Mouse (Mus musculus) embryonic facial prominence, embryonic 11.5 days (tissue): Measurements from ENCODE around the gene Cog1. TPM values are rescaled to one million over a fixed set of nuclear protein-coding genes. Genes with fewer than 3 reads are reported as not detected.

ENCODE experiments used
- ATAC-seq: fragments of 200-750 bp; cut with Nextera tagmentation; replicated peaks from 2 replicates; pipeline ENCODE4 v1.8.0; 2017; ENCODE audit warnings: low read depth; ENCODE audit not compliant: insufficient number of reproducible peaks, low FRiP score, low TSS enrichment
- DNase-seq: peaks from one replicate; pipeline ENCODE4 v3.0.0-alpha.2; 2015; ENCODE audit warnings: low spot score
- H3K27ac ChIP-seq: fragments of 300-500 bp; sonication (generic); replicated peaks from 2 replicates; pipeline ENCODE4 v1.5.1; 2014; ENCODE audit warnings: mild to moderate bottlenecking, low read depth, low read length, control low read depth
- H3K27me3 ChIP-seq: fragments of 300-500 bp; sonication (generic); 2 replicates; pipeline ENCODE4 v1.6.1; 2014; ENCODE audit warnings: mild to moderate bottlenecking, low read length, moderate library complexity, mixed read lengths; ENCODE audit not compliant: control insufficient read depth, insufficient read depth
- H3K36me3 ChIP-seq: fragments of 300-500 bp; sonication (generic); replicated peaks from 2 replicates; pipeline ENCODE4 v1.6.1; 2014; ENCODE audit warnings: low read depth, mild to moderate bottlenecking, low read length, moderate library complexity, mixed read lengths; ENCODE audit not compliant: control insufficient read depth, insufficient read depth
- H3K4me1 ChIP-seq: fragments of 300-500 bp; sonication (generic); 2 replicates; pipeline ENCODE4 v1.6.1; 2014; ENCODE audit warnings: low read length, mixed read lengths; ENCODE audit not compliant: control insufficient read depth, insufficient read depth
- H3K4me2 ChIP-seq: fragments of 300-500 bp; sonication (generic); 2 replicates; pipeline ENCODE4 v1.6.1; 2014; ENCODE audit warnings: low read depth, mild to moderate bottlenecking, control low read depth, low read length, moderate library complexity
- H3K4me3 ChIP-seq: fragments of 300-500 bp; sonication (generic); 2 replicates; pipeline ENCODE4 v1.5.1; 2014; ENCODE audit warnings: low read depth, low read length, control low read depth
- H3K9ac ChIP-seq: fragments of 300-500 bp; sonication (generic); replicated peaks from 2 replicates; pipeline ENCODE4 v1.6.1; 2014; ENCODE audit warnings: mild to moderate bottlenecking, control low read depth, low read length
- H3K9me3 ChIP-seq: fragments of 300-500 bp; sonication (generic); replicated peaks from 2 replicates; pipeline ENCODE4 v1.6.1; 2016; ENCODE audit warnings: mild to moderate bottlenecking, low read length, inconsistent platforms, mixed read lengths; ENCODE audit not compliant: control insufficient read depth
- WGBS: fragments of 180-500 bp; shearing (Covaris S2); extraction: QIAGEN DNeasy Blood & Tissue Kit; methylation state at CpG from one replicate; pipeline ENCODE4 v1.1.7; 2014; 5-methylcytosine and 5-hydroxymethylcytosine counted together
- polyA plus RNA-seq: library from polyadenylated mRNA; unstranded; fragments of >200 nt; fragmentation: Nextera tagmentation; extraction: Ambion mirVana; gene quantifications from 2 replicates; pipeline ENCODE4 v1.2.1, GENCODE M21; 2014

The Cog1 gene
- polyA plus RNA-seq, 1 experiment from 2014 or later, result 26.1 TPM

DNA sequence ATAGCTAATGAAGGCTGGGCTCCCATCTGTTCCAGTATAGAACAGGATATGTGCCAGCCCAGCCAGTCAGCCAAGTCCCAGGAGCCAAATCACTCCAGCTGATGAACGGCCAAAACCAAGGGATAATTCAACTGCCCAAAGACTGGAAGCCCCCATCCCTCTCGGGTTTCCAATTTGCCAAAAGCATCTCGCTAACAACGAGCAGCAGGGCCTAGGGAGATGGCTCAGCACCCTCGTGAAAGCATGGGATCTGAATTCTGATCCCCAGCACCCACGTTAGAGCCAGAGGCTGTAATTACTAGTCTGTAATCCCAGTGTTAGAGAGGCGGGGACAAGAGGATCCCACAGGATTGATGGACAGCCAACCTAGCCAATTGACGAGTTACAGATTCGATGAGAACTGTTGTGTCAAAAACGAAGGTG lies 14.3 kb upstream of the Cog1 start:
- Histone ChIP-seq H3K4me3 (no peak overlapping the region), H3K9me3 (no peaks in the 10 kb centered on the region), H3K27me3 (no peaks in the 10 kb centered on the region), H3K4me2 (no peak overlapping the region), H3K27ac (no peak overlapping the region), H3K36me3 (no peaks in the 10 kb centered on the region), H3K9ac (no peak overlapping the region), H3K4me1 (no peaks in the 10 kb centered on the region)
- DNase-seq (no peak), ATAC-seq (no peak)
- 62% methylated on average over 10 of the region's 10 CpGs for WGBS

- no peak overlapping the region for H3K9ac ChIP-seq
- no peaks in the 10 kb centered on the region for H3K27me3 ChIP-seq
- no peak overlapping the region for H3K4me3 ChIP-seq
- no peaks in the 10 kb centered on the region for H3K4me1 ChIP-seq
- 89% methylated on average over 12 of the region's 12 CpGs for WGBS
- H3K36me3 ChIP-seq, result no peaks in the 10 kb centered on the region
- H3K27ac ChIP-seq, result no peak overlapping the region
- no peak overlapping the region for H3K4me2 ChIP-seq
- ATAC-seq, result no peak
- H3K9me3 ChIP-seq, result no peaks in the 10 kb centered on the region
- no peak for DNase-seq
These were observed 10.3 kb upstream of the Cog1 start for GRCm38 (mm10) chr11:113638680-113639079.

DNA sequence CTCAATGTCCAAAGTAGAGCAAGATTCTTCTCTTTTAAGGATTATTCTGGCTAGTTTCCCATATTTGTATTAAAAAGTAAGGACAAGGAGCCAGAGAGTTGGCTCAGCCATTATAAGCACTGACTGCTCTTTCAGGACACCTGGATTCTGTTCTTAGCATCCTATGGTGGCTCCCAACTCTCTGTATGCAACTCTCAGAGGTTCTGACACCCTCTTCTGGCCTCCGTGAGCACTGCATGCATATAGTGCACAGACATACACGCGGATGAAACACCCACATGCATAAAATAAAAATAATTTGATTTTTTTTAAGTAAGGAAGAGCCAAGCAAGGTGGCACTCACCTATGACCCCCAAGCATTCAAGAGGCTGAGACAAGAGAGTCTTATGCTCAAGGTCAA lies 3.8 kb upstream of the Cog1 start:
- 84% methylated on average over 3 of the region's 3 CpGs for WGBS

GRCm38 (mm10) chr11:113648152-113648551 lies 817 bp upstream of the Cog1 start:
- no peaks in the 10 kb centered on the region; the same call in 1 of the 2 replicates for H3K4me1 ChIP-seq
- WGBS, result 4% methylated on average over 15 of the region's 15 CpGs
- peaks cover 3% of the 10 kb centered on the region for H3K36me3 ChIP-seq
- DNase-seq (peak; percentile 88), ATAC-seq (no peak)
- H3K4me2 ChIP-seq, result no peak overlapping the region
- H3K4me3 ChIP-seq, result no peak overlapping the region
- H3K27ac ChIP-seq, result no peak overlapping the region
- H3K9me3 ChIP-seq, result no peaks in the 10 kb centered on the region
- H3K9ac ChIP-seq, result peak overlapping the region; percentile 36; the same call in 1 of the 2 replicates
- H3K27me3 ChIP-seq, result no peaks in the 10 kb centered on the region

More for the DNA sequence above, 3.8 kb upstream of the Cog1 start:
- DNase-seq (no peak), ATAC-seq (no peak)
- H3K27me3 ChIP-seq, result no peaks in the 10 kb centered on the region
- H3K4me3 ChIP-seq, result no peak overlapping the region
- H3K9ac ChIP-seq, result no peak overlapping the region
- H3K27ac ChIP-seq, result no peak overlapping the region
- H3K4me2 ChIP-seq, result no peak overlapping the region
- no peaks in the 10 kb centered on the region; the same call in 1 of the 2 replicates for H3K4me1 ChIP-seq
- no peaks in the 10 kb centered on the region for H3K9me3 ChIP-seq
- no peaks in the 10 kb centered on the region for H3K36me3 ChIP-seq

DNA sequence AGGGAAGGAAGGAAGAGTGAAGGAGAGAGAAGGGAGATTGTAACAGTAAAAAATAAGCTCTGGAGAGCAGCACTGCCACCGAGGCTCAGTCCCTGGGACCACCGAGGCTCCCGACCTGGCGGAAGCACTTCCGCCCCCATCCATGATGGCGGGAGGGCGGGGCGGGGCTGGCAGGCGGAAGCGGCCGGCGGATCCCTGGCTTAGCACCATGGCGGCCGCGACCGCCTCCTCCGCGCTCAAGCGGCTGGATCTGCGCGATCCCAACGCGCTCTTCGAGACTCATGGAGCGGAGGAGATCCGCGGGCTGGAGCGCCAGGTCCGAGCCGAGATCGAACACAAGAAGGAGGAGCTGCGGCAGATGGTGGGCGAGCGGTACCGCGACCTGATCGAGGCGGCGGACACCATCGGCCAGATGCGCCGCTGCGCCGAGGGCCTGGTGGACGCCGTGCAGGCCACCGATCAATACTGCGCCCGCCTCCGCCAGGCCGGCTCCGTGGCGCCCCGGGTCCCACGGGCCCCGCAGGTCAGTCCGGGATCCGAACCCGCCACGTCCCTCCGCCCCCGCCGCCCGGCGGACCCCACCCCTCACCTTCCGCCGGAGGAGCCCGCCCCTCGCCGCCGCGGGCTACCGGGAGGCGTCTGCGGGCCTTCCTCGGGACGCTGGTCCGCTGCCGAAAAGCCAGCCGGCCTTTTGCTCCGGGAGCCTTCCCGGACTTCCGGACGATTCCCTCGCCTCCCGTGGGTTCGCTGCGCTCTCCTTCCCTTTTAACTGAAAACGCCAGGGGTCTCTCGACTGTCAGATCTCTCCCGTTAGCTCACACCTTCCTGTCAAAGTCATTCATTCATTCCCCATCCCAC lies 613 bp downstream of the Cog1 start, which contains the start of gene Slc39a11:
Gene Slc39a11 (minus strand): TSS at position 727 of the 858 bp plus-strand sequence.
- DNase-seq, result peak; percentile 85
- peak; percentile 65; the same call in 1 of the 2 replicates for ATAC-seq
- H3K9me3 ChIP-seq, result no peaks in the 10 kb centered on the region
- H3K36me3 ChIP-seq, result peaks cover 3% of the 10 kb centered on the region
- peak within 1 kb of the TSS; percentile 87 for H3K4me3 ChIP-seq
- H3K27ac ChIP-seq, result peak within 1 kb of the TSS; percentile 84
- under 1% methylated on average over 66 of the region's 91 CpGs for WGBS
- H3K27me3 ChIP-seq, result no peaks in the 10 kb centered on the region
- peak within 1 kb of the TSS; percentile 59 for H3K4me2 ChIP-seq
- peak within 1 kb of the TSS; percentile 93 for H3K9ac ChIP-seq
- no peaks in the 10 kb centered on the region; the same call in 1 of the 2 replicates for H3K4me1 ChIP-seq

DNA sequence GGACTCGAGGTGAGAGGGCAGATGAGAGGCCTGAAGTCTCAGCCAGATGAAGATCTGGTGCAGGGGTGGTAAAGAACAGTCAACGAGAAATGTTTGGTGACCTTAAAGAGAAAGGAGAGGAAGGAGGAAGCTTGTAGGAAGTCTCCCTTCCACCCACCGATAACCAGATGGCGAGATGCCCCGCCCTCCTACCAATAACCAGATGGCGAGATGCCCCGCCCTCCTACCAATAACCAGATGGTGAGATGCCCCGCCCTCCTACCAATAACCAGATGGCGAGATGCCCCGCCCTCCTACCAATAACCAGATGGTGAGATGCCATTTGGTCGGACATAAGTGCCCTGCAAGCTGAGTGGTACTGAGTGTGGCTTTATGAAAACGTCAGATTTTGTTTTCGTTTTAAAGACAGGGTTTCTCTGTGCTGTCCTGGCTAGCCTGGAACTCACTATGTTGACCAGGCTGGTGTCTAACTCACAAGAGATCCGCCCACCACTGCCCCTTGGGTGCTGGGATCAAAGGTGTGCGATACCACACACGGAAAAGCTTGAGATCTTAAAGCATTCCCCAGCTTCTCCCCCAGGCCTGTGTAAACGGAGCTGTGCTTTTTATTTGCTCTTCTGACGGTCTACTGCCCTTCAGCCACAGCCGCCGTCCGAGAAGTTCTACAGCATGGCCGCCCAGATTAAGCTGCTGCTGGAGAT lies 2.4 kb downstream of the Cog1 start:
- Histone ChIP-seq H3K4me3 (no peak overlapping the region), H3K36me3 (peaks cover 8% of the 10 kb centered on the region), H3K27ac (no peak overlapping the region), H3K4me2 (no peak overlapping the region), H3K4me1 (no peaks in the 10 kb centered on the region; the same call in 1 of the 2 replicates), H3K9ac (no peak overlapping the region), H3K9me3 (no peaks in the 10 kb centered on the region), H3K27me3 (no peaks in the 10 kb centered on the region)
- ATAC-seq (no peak), DNase-seq (no peak)
- WGBS, result 71% methylated on average over 21 of the region's 22 CpGs

GRCm38 (mm10) chr11:113651907-113652273 lies 2.9 kb downstream of the Cog1 start:
- DNase-seq (peak; percentile 76), ATAC-seq (no peak)
- H3K27me3 ChIP-seq, result no peaks in the 10 kb centered on the region
- H3K4me1 ChIP-seq, result no peaks in the 10 kb centered on the region; the same call in 1 of the 2 replicates
- H3K9ac ChIP-seq, result no peak overlapping the region
- peaks cover 10% of the 10 kb centered on the region for H3K36me3 ChIP-seq
- H3K9me3 ChIP-seq, result no peaks in the 10 kb centered on the region
- H3K27ac ChIP-seq, result no peak overlapping the region
- 50% methylated on average over 8 of the region's 8 CpGs for WGBS
- H3K4me2 ChIP-seq, result no peak overlapping the region
- H3K4me3 ChIP-seq, result no peak overlapping the region

DNA sequence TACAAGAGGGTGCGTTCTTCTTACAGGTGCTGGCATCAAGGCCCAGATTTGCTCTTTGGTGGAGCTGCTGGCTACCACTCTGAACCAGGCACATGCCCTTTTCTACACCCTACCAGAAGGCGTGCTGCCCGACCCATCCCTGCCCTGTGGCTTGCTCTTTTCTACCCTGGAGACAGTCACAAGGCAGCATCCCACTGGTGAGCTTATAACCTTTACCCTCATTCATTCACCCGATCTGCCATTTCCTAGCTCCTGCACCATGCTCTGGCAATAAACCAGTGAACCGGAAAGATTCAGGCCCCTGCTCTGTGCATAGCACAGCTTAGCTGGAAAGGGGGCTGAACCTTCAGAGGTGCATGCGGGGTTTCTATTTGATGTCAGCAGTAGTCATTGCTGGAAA lies 3.5 kb downstream of the Cog1 start:
- 94% methylated on average over 6 of the region's 6 CpGs for WGBS
- no peak overlapping the region for H3K4me3 ChIP-seq
- ATAC-seq (no peak), DNase-seq (no peak)
- peaks cover 13% of the 10 kb centered on the region for H3K36me3 ChIP-seq
- H3K9me3 ChIP-seq, result no peaks in the 10 kb centered on the region
- no peak overlapping the region for H3K9ac ChIP-seq
- H3K27ac ChIP-seq, result no peak overlapping the region
- no peaks in the 10 kb centered on the region for H3K27me3 ChIP-seq
- H3K4me1 ChIP-seq, result no peaks in the 10 kb centered on the region; the same call in 1 of the 2 replicates
- no peak overlapping the region for H3K4me2 ChIP-seq
